Mouse (Mus musculus): Measurements from ENCODE around the gene Tmem198b. TPM values are rescaled to one million over a fixed set of nuclear protein-coding genes. Genes with fewer than 3 reads are reported as not detected.

The Tmem198b gene
- total and polyA plus RNA-seq, 3 experiments: 2.2 to 8.4 (median 4.9) TPM

- Histone ChIP-seq H3K36me3 (replicated peaks) (no peaks in the 10 kb centered on the region), H3K4me3 (ENCODE audit: low read depth, low read length) (no peak overlapping the region), H3K9me3 (replicated peaks) (peaks cover 3% of the 10 kb centered on the region; the same call in 1 of the 2 replicates), H3K4me1 (ENCODE audit: insufficient read depth, low read depth, low read length) (peaks cover 3% of the 10 kb centered on the region; the same call in 1 of the 2 replicates), H3K27me3 (ENCODE audit: insufficient read depth, low read length) (peaks cover 28% of the 10 kb centered on the region)
- no peak for DNase-seq (ENCODE audit: low spot score)
- TF ChIP-seq GATA1 (IDR thresholded peaks at IDR 0.05; ENCODE audit: borderline replicate concordance, low read length) (no peak), POLR2AphosphoS5 (IDR thresholded peaks at IDR 0.05; ENCODE audit: insufficient replicate concordance, low read depth, low read length) (no peak), GATA2 (IDR thresholded peaks at IDR 0.05; ENCODE audit: borderline replicate concordance, low read depth, low read length) (no peak), TAL1 (conservative IDR thresholded peaks at IDR 0.05; ENCODE audit: low read depth, low read length) (no peak)
- no peak for ATAC-seq (ENCODE audit: extremely low read depth, insufficient number of reproducible peaks, low FRiP score, poor library complexity, severe bottlenecking)
Measured at GRCm38 (mm10) chr10:128778441-128778840, 25.7 kb downstream of the Tmem198b start.

- peaks cover 4% of the 10 kb centered on the region; the same call in 1 of the 2 replicates for H3K27me3 ChIP-seq (ENCODE audit: insufficient read depth, low read length)
- ATAC-seq (ENCODE audit: extremely low read depth, insufficient number of reproducible peaks, low FRiP score, poor library complexity, severe bottlenecking): no peak
- peak; percentile 11 for DNase-seq (ENCODE audit: low spot score)
- H3K4me1 ChIP-seq (ENCODE audit: insufficient read depth, low read depth, low read length): no peaks in the 10 kb centered on the region; the same call in 1 of the 2 replicates
- H3K9me3 ChIP-seq (replicated peaks): no peaks in the 10 kb centered on the region
- no peak overlapping the region for H3K4me3 ChIP-seq (ENCODE audit: low read depth, low read length)
- H3K36me3 ChIP-seq (replicated peaks): peaks cover 9% of the 10 kb centered on the region
- TF ChIP-seq CTCF (IDR thresholded peaks at IDR 0.05; ENCODE audit: low read depth, low read length): no peak
- TF ChIP-seq TAL1 (conservative IDR thresholded peaks at IDR 0.05; ENCODE audit: low read depth, low read length): no peak
- no peak for TF ChIP-seq POLR2AphosphoS5 (IDR thresholded peaks at IDR 0.05; ENCODE audit: insufficient replicate concordance, low read depth, low read length)
- no peak for TF ChIP-seq GATA2 (IDR thresholded peaks at IDR 0.05; ENCODE audit: borderline replicate concordance, low read depth, low read length)
- TF ChIP-seq GATA1 (IDR thresholded peaks at IDR 0.05; ENCODE audit: borderline replicate concordance, low read length): no peak
Measured at GRCm38 (mm10) chr10:128773685-128774084, 30.5 kb downstream of the Tmem198b start.

- TF ChIP-seq GATA2 (IDR thresholded peaks at IDR 0.05; ENCODE audit: borderline replicate concordance, low read depth, low read length): no peak
- no peak for TF ChIP-seq POLR2AphosphoS5 (IDR thresholded peaks at IDR 0.05; ENCODE audit: insufficient replicate concordance, low read depth, low read length)
- TF ChIP-seq TAL1 (conservative IDR thresholded peaks at IDR 0.05; ENCODE audit: low read depth, low read length): no peak
- TF ChIP-seq CTCF (IDR thresholded peaks at IDR 0.05; ENCODE audit: low read depth, low read length): no peak
- no peak for TF ChIP-seq GATA1 (IDR thresholded peaks at IDR 0.05; ENCODE audit: borderline replicate concordance, low read length)
- Histone ChIP-seq H3K4me3 (ENCODE audit: low read depth, low read length) (no peak overlapping the region), H3K9me3 (replicated peaks) (no peaks in the 10 kb centered on the region), H3K27me3 (ENCODE audit: insufficient read depth, low read length) (peaks cover 4% of the 10 kb centered on the region; the same call in 1 of the 2 replicates), H3K4me1 (ENCODE audit: insufficient read depth, low read depth, low read length) (no peaks in the 10 kb centered on the region; the same call in 1 of the 2 replicates), H3K36me3 (replicated peaks) (peaks cover 14% of the 10 kb centered on the region)
- DNase-seq (ENCODE audit: low spot score) (no peak), ATAC-seq (ENCODE audit: extremely low read depth, insufficient number of reproducible peaks, low FRiP score, poor library complexity, severe bottlenecking) (no peak)
Measured at GRCm38 (mm10) chr10:128772895-128773294, 31.3 kb downstream of the Tmem198b start.

Other genes starting within 250 kb of the Tmem198b start
Only the 20 nearest of the 24 such genes appear.
- gene Rps26, start 177.6 kb downstream of the Tmem198b start, total RNA-seq (2014; fragmentation: Nextera tagmentation): 4,124 and 4,641 TPM in 2 replicates
- 1,044 and 1,182 TPM in 2 replicates for gene Rps26, start 177.6 kb downstream of the Tmem198b start, total RNA-seq (2017)
- gene Rps26, start 177.6 kb downstream of the Tmem198b start, polyA plus RNA-seq (2012): 4,182 and 5,947 TPM in 2 replicates
- 11.4 and 11.7 TPM in 2 replicates for gene Ikzf4, start 158.4 kb downstream of the Tmem198b start, total RNA-seq (2014; fragmentation: Nextera tagmentation)
- gene Ikzf4, start 158.4 kb downstream of the Tmem198b start, total RNA-seq (2017): 1.7 and 2.8 TPM in 2 replicates
- gene Ikzf4, start 158.4 kb downstream of the Tmem198b start, polyA plus RNA-seq (2012): 6.7 and 7.0 TPM in 2 replicates
- 4.6 and 8.7 TPM in 2 replicates for gene Suox, start 130.3 kb downstream of the Tmem198b start, total RNA-seq (2014; fragmentation: Nextera tagmentation)
- 8.1 and 8.4 TPM in 2 replicates for gene Suox, start 130.3 kb downstream of the Tmem198b start, total RNA-seq (2017)
- gene Suox, start 130.3 kb downstream of the Tmem198b start, polyA plus RNA-seq (2012): 0.96 and 1.7 TPM in 2 replicates
- 49.1 TPM in 2 replicates for gene Rab5b, start 108.1 kb downstream of the Tmem198b start, total RNA-seq (2014; fragmentation: Nextera tagmentation)
- 48.0 and 52.7 TPM in 2 replicates for gene Rab5b, start 108.1 kb downstream of the Tmem198b start, total RNA-seq (2017)
- 17.5 and 20.0 TPM in 2 replicates for gene Rab5b, start 108.1 kb downstream of the Tmem198b start, polyA plus RNA-seq (2012)
- 0.58 and 2.4 TPM in 2 replicates for gene Pmel, start 100.2 kb downstream of the Tmem198b start, total RNA-seq (2014; fragmentation: Nextera tagmentation)
- 0.76 and 1.0 TPM in 2 replicates for gene Pmel, start 100.2 kb downstream of the Tmem198b start, total RNA-seq (2017)
- 0.05 and 0.06 TPM in 2 replicates for gene Pmel, start 100.2 kb downstream of the Tmem198b start, polyA plus RNA-seq (2012)
- 108 and 117 TPM in 2 replicates for gene Cdk2, start 99.3 kb downstream of the Tmem198b start, total RNA-seq (2014; fragmentation: Nextera tagmentation)
- 109 and 113 TPM in 2 replicates for gene Cdk2, start 99.3 kb downstream of the Tmem198b start, total RNA-seq (2017)
- gene Cdk2, start 99.3 kb downstream of the Tmem198b start, polyA plus RNA-seq (2012): 34.7 and 36.3 TPM in 2 replicates
- 6.8 and 8.4 TPM in 2 replicates for gene Dgka, start 59.5 kb downstream of the Tmem198b start, total RNA-seq (2014; fragmentation: Nextera tagmentation)
- 3.3 TPM in 2 replicates for gene Dgka, start 59.5 kb downstream of the Tmem198b start, total RNA-seq (2017)
- gene Dgka, start 59.5 kb downstream of the Tmem198b start, polyA plus RNA-seq (2012): 0.19 and 0.50 TPM in 2 replicates
- 78.7 and 93.7 TPM in 2 replicates for gene Pym1, start 56.5 kb downstream of the Tmem198b start, total RNA-seq (2014; fragmentation: Nextera tagmentation)
- gene Pym1, start 56.5 kb downstream of the Tmem198b start, total RNA-seq (2017): 44.3 and 47.3 TPM in 2 replicates
- 144 and 169 TPM in 2 replicates for gene Pym1, start 56.5 kb downstream of the Tmem198b start, polyA plus RNA-seq (2012)
- gene Mmp19, start 13.5 kb downstream of the Tmem198b start, total RNA-seq (2014; fragmentation: Nextera tagmentation): 0.44 TPM in 1 of 2 replicates, not detected in the other
- 0.11 and 0.12 TPM in 2 replicates for gene Mmp19, start 13.5 kb downstream of the Tmem198b start, total RNA-seq (2017)
- 0.02 and 0.03 TPM in 2 replicates for gene Mmp19, start 13.5 kb downstream of the Tmem198b start, polyA plus RNA-seq (2012)
- 20.6 and 25.5 TPM in 2 replicates for gene Dnajc14, start 308 bp downstream of the Tmem198b start, total RNA-seq (2014; fragmentation: Nextera tagmentation)
- gene Dnajc14, start 308 bp downstream of the Tmem198b start, total RNA-seq (2017): 31.5 and 36.9 TPM in 2 replicates
- 9.6 and 12.6 TPM in 2 replicates for gene Dnajc14, start 308 bp downstream of the Tmem198b start, polyA plus RNA-seq (2012)
- gene Sarnp, start 13.0 kb upstream of the Tmem198b start, total RNA-seq (2014; fragmentation: Nextera tagmentation): 144 and 197 TPM in 2 replicates
- 154 and 165 TPM in 2 replicates for gene Sarnp, start 13.0 kb upstream of the Tmem198b start, total RNA-seq (2017)
- 16.5 and 19.9 TPM in 2 replicates for gene Sarnp, start 13.0 kb upstream of the Tmem198b start, polyA plus RNA-seq (2012)
- 29.3 and 31.9 TPM in 2 replicates for gene Ormdl2, start 17.3 kb upstream of the Tmem198b start, total RNA-seq (2014; fragmentation: Nextera tagmentation)
- 132 and 152 TPM in 2 replicates for gene Ormdl2, start 17.3 kb upstream of the Tmem198b start, total RNA-seq (2017)
- 18.0 and 21.9 TPM in 2 replicates for gene Ormdl2, start 17.3 kb upstream of the Tmem198b start, polyA plus RNA-seq (2012)
- not detected in 2 replicates for gene Gdf11, start 87.3 kb upstream of the Tmem198b start, total RNA-seq (2014; fragmentation: Nextera tagmentation)
- under 0.01 TPM in 1 of 2 replicates, not detected in the other for gene Gdf11, start 87.3 kb upstream of the Tmem198b start, total RNA-seq (2017)
- 0.02 TPM in 2 replicates for gene Gdf11, start 87.3 kb upstream of the Tmem198b start, polyA plus RNA-seq (2012)
- gene Cd63, start 96.6 kb upstream of the Tmem198b start, total RNA-seq (2014; fragmentation: Nextera tagmentation): 1.7 and 3.4 TPM in 2 replicates
- 0.22 TPM in 1 of 2 replicates, not detected in the other for gene Cd63, start 96.6 kb upstream of the Tmem198b start, total RNA-seq (2017)
- gene Cd63, start 96.6 kb upstream of the Tmem198b start, polyA plus RNA-seq (2012): 0.04 and 0.09 TPM in 2 replicates
- 7.1 and 27.4 TPM in 2 replicates for gene Rdh5, start 118.5 kb upstream of the Tmem198b start, total RNA-seq (2014; fragmentation: Nextera tagmentation)
- gene Rdh5, start 118.5 kb upstream of the Tmem198b start, total RNA-seq (2017): 2.6 and 4.4 TPM in 2 replicates
- gene Rdh5, start 118.5 kb upstream of the Tmem198b start, polyA plus RNA-seq (2012): 0.94 and 1.2 TPM in 2 replicates
- gene Bloc1s1, start 119.7 kb upstream of the Tmem198b start, total RNA-seq (2014; fragmentation: Nextera tagmentation): 46.7 and 50.3 TPM in 2 replicates
- 116 and 119 TPM in 2 replicates for gene Bloc1s1, start 119.7 kb upstream of the Tmem198b start, total RNA-seq (2017)
- gene Bloc1s1, start 119.7 kb upstream of the Tmem198b start, polyA plus RNA-seq (2012): 121 and 157 TPM in 2 replicates
- not detected in 2 replicates for gene Itga7, start 129.4 kb upstream of the Tmem198b start, total RNA-seq (2014; fragmentation: Nextera tagmentation)
- 0.33 and 0.46 TPM in 2 replicates for gene Itga7, start 129.4 kb upstream of the Tmem198b start, total RNA-seq (2017)
- gene Itga7, start 129.4 kb upstream of the Tmem198b start, polyA plus RNA-seq (2012): 0.02 and 0.10 TPM in 2 replicates
- gene Mettl7b, start 156.6 kb upstream of the Tmem198b start, total RNA-seq (2014; fragmentation: Nextera tagmentation): not detected in 2 replicates
- not detected in 2 replicates for gene Mettl7b, start 156.6 kb upstream of the Tmem198b start, total RNA-seq (2017)
- not detected in 2 replicates for gene Mettl7b, start 156.6 kb upstream of the Tmem198b start, polyA plus RNA-seq (2012)
- not detected in 2 replicates for gene Olfr9, start 185.1 kb upstream of the Tmem198b start, total RNA-seq (2014; fragmentation: Nextera tagmentation)
- gene Olfr9, start 185.1 kb upstream of the Tmem198b start, total RNA-seq (2017): 0.11 TPM in 1 of 2 replicates, not detected in the other
- gene Olfr9, start 185.1 kb upstream of the Tmem198b start, polyA plus RNA-seq (2012): not detected in 2 replicates
- not detected in 2 replicates for gene Olfr763, start 206.4 kb upstream of the Tmem198b start, total RNA-seq (2014; fragmentation: Nextera tagmentation)
- 0.06 TPM in 1 of 2 replicates, not detected in the other for gene Olfr763, start 206.4 kb upstream of the Tmem198b start, total RNA-seq (2017)
- gene Olfr763, start 206.4 kb upstream of the Tmem198b start, polyA plus RNA-seq (2012): not detected in 2 replicates